Mouse (Mus musculus) forelimb bud, embryonic 11.5 days (tissue): ENCODE results near the gene Ank.

Experiments
- DNase-seq: peaks from one replicate; pipeline ENCODE4 v3.0.0-alpha.2; 2012; ENCODE audit warnings: low read depth, low spot score

Ank gene

DNA sequence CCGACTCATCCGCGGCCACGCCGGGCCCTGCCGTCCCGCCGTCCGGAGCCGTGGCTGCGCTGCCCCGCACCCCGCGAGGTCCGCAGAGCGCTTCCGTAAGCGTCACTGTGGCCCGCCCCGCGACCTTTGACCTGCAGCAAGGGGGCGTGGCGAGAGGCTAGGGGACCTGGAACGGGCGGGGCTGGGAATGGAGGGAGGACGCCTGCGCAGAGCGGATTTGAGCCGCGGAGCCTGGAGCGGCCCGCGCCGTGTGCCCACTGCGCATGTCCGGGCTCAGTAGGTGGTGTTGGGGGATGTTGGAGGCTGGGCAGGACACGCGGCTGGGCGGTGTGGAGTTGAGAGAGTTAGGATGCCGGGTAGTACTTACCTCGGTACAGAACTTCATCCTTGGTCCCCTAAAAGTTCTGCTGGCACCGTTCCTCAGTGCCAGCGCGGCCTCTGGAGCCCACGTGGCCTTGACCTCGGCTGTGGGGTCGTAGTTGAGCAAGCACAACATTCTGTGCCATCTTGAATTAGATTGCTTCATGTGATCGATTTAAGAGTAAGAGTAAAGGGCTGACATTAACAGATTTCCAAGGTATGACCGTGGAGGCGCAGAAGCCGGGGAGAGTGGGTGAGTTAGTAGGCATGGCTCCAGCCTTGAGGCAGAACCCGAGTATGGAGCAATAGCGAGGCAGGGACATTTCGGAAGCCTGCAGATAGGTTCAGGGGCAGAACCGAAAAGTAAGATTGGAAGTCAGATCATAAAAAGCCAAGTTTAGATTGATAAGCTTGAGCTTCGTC is 164.3 kb downstream of the Ank start, which contains the start of gene Otulin:
Gene Otulin (minus strand): TSS at position 93 of the 783 bp plus-strand sequence.
- peak; percentile 97 for DNase-seq

DNA sequence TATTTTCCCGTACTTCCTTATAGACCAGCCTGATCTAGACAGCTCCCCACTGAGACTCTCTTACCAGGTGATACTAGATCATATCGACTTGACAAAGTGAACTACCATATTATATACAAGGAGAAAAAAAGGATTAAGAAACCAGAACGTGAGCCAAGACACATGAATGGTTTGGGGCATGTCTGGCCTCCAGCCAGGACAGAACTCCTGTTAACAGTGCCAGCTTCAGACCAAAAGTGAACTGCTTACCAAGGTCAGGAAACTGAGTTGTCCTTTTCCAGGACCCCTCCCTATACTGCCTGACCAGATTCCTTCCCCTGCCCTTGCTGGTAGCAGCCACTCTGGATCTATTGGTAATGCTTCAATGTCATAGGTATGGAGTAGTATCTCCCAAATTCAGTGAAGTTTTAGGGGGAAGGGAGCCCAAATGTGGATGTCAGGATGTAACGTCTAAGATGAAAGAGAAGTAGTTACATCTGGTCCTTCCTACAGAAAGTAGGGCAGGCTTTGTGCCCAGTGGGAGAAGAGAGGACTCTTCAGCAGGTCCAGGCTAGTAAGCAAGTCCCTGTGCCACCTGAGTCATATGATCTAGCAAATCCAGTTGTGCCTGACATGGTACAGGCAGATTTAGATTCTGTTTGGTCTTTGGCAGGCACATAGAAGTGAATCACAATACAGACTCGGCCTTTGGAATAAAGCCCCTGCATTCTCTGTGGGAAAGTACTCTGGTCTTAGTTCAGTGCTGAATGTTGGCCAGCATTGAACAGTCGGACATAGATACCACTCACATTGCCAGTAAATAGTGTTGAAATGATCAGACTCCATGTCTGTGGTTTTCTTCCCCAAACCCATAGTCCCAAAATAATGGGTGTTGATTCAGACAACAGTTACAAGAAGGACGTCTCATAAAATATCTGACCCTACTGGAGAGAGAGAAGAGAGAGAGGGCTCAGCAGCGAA is 167.7 kb downstream of the Ank start:
- no peak for DNase-seq

- DNase-seq = no peak
These were observed 174.7 kb downstream of the Ank start for GRCm38 (mm10) chr15:27641171-27641570.

DNA sequence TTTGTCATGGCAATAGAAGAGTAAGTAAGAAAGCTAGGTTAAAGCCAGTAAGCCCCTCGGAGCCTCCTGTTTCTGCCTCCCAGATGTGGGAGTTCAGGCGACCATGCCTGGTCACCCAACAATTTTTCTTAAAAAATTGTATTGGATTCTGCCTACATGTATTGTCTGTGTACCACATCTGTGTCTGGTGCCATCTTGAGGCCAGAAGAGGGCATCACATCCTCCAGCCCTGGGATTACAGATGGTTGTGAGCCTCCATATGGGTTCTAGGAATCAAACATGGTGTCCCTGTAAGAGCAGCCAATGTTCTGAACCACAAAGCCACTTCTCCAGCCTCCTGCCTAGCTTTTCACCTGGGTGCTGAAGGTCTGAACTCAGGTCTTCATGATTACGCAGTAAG is 176.4 kb downstream of the Ank start:
- no peak for DNase-seq
